Mouse (Mus musculus) erythroblast, embryonic 14.5 days (primary cell): Measurements from ENCODE around the gene Rpl35. TPM values are rescaled to one million over a fixed set of nuclear protein-coding genes. Genes with fewer than 3 reads are reported as not detected.

Experiments used
- H3K27me3 ChIP-seq: 2 replicates; pipeline ENCODE4 v1.6.1; 2012; ENCODE audit warnings: inconsistent platforms; ENCODE audit not compliant: control insufficient read depth
- H3K36me3 ChIP-seq: 2 replicates; pipeline ENCODE4 v1.6.1; 2012; ENCODE audit warnings: mild to moderate bottlenecking, inconsistent platforms; ENCODE audit not compliant: control insufficient read depth
- H3K4me1 ChIP-seq: 2 replicates; pipeline ENCODE4 v1.6.1; 2012; ENCODE audit warnings: inconsistent platforms; ENCODE audit not compliant: control insufficient read depth
- H3K4me3 ChIP-seq: replicated peaks from 2 replicates; pipeline ENCODE3; 2012; ENCODE audit warnings: moderate library complexity, mild to moderate bottlenecking, inconsistent platforms
- H3K9me3 ChIP-seq: 2 replicates; pipeline ENCODE4 v1.6.1; 2012; ENCODE audit warnings: low read length, inconsistent platforms, mixed read lengths; ENCODE audit not compliant: control insufficient read depth
- GATA1 ChIP-seq: IDR thresholded peaks from 2 replicates; pipeline ENCODE4 v1.6.1; 2012; ENCODE audit warnings: low read length, inconsistent platforms, mixed read lengths
- TAL1 ChIP-seq: IDR thresholded peaks from 3 replicates; pipeline ENCODE4 v1.6.1; 2012; ENCODE audit warnings: low read length, inconsistent platforms, mixed read lengths
- polyA plus RNA-seq: library from polyadenylated mRNA; stranded (reverse); fragments of >175 nt; gene quantifications from 2 replicates; pipeline ENCODE4 v1.2.3, GENCODE M21; 2012

Rpl35 gene
- polyA plus RNA-seq, 1 experiment, result 34.7 TPM

DNA sequence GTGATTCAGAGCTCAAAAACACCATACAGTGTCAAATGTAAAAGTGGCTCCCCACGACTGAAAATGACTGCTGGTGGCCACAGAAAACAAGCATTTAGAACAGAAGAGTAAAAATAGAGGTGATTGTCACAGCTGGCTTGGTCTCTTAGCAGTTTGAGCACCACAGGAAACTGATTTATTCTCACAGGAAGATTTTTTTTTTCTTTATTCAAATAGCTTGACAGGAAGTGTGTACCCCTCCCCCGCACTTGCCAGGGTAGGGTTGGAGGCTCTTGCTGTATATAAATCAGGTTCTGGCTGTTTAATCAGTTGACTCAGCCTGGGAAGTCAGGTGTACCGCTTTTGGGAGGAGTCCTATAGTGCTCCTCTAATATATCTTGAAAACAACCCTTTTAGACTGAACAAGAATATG lies 3.5 kb upstream of the Rpl35 start:
- TF ChIP-seq GATA1 (no peak), TAL1 (no peak)
- no peaks in the 10 kb centered on the region for H3K27me3 ChIP-seq
- H3K4me1 ChIP-seq, result peaks cover 71% of the 10 kb centered on the region
- H3K36me3 ChIP-seq, result peaks cover 46% of the 10 kb centered on the region
- no peaks in the 10 kb centered on the region for H3K9me3 ChIP-seq
- peak overlapping the region; percentile 99 for H3K4me3 ChIP-seq

DNA sequence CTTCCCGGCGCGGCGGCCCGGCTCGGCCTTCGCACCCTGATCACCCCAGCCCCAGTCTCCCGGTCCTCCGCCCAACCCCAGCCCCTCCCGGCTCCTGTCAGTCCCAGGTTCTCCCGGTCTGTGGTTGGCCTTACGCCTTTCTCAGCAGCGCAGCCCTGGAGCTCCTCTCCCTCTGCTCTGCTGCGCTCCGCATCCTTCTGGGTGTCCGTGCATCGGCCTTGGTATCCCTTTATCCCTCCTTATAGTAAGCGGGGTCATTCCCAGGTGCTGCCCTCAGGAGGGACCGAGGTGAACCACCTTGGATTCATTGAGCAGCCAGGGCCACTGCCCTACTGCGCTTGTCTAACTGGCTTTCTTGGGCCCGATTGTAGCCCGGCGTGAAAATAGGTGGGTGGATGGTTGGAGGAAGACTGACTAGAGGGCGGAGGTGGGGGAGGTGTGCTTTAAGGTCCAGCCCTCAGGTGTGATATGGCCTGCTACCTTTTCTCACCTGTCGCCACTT lies 3.0 kb upstream of the Rpl35 start:
- no peaks in the 10 kb centered on the region for H3K27me3 ChIP-seq
- H3K4me3 ChIP-seq, result peak overlapping the region; percentile 99
- H3K36me3 ChIP-seq, result peaks cover 46% of the 10 kb centered on the region
- H3K9me3 ChIP-seq, result no peaks in the 10 kb centered on the region
- TF ChIP-seq TAL1 (no peak), GATA1 (no peak)
- peaks cover 77% of the 10 kb centered on the region for H3K4me1 ChIP-seq

DNA sequence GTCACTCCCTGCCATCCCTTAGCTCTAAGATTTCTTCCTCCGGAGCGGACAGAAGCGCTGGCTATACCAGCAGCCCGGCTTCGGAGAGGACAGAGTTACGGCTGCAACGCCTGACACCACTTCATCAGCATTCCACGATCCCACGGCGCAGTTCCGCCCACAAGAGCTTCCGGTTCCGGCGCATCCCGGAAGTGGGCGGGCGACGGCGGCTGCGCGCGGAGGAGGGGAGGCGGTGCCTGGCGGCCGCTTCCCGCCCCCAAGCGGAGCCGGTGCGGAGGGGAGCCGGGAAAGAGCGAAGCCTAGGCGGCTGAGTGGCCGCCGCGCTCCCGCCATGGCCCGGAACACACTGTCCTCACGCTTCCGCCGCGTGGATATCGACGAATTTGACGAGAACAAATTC lies 2.4 kb upstream of the Rpl35 start:
- peaks cover 78% of the 10 kb centered on the region for H3K4me1 ChIP-seq
- TF ChIP-seq GATA1, result no peak
- no peak for TF ChIP-seq TAL1
- H3K9me3 ChIP-seq, result no peaks in the 10 kb centered on the region
- H3K27me3 ChIP-seq, result no peaks in the 10 kb centered on the region
- H3K36me3 ChIP-seq, result peaks cover 46% of the 10 kb centered on the region
- H3K4me3 ChIP-seq, result peak overlapping the region; percentile 99

DNA sequence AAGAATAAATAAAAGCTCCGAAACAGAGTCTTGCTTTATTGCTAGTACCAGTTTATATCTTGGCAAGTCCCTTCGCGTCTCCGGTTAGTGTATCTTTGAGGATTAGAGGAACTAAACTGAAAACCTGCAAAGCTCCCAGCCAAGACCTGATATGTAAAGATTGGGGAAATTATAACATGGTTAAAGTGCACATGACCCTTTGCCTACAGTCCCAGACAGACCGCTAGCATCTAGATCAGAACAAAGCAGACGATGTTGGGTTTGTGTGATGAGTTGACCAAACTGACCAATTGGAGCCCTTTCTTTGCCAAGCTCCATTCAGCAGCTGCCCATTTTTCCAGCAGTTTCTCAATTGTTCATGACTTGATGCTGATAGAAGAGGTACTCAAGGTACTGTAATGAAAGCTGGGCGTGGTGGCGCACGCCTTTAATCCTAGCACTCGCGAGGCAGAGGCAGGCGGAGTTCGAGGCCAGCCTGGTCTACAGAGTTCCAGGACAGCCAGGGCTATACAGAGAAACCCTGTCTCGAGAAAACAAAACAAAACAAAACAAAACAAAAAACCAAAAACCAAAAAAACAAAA lies 816 bp upstream of the Rpl35 start:
- TF ChIP-seq TAL1 (no peak), GATA1 (no peak)
- Histone ChIP-seq H3K9me3 (no peaks in the 10 kb centered on the region), H3K36me3 (peaks cover 46% of the 10 kb centered on the region), H3K4me3 (peak overlapping the region; percentile 93), H3K4me1 (peaks cover 77% of the 10 kb centered on the region), H3K27me3 (no peaks in the 10 kb centered on the region)

DNA sequence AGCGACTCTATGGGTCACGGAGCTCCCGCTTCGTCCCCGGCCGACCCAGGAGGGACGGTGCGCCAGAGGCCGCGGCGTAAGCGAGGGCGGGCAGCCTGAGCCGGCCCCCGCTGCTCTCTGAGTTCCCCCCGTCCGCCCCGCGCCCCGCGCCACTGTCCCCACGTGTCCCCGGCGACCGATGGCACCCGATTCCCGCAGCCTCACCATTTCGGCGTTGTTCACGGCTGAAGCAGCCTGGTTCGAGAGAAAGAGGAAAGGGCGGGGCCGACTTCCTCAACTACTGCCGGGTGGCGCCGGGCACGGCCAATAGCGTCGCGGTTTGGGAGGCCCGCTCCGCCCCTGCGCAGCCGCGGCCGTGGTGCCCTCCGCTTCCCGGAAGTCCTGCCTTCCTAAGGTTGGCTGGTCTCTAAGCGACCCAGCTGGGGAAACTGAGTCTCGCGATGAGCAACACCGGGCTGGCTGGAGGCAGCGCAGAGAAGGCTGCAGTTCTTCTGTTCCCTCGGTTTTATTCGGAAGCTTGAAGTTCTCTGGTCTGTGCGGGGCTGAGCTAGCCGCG lies 466 bp downstream of the Rpl35 start, which contains the start of gene Arpc5l:
Gene Arpc5l, plus strand, starts transcription at position 469 of the 556 bp plus-strand sequence.
- H3K36me3 ChIP-seq, result peaks cover 48% of the 10 kb centered on the region

DNA sequence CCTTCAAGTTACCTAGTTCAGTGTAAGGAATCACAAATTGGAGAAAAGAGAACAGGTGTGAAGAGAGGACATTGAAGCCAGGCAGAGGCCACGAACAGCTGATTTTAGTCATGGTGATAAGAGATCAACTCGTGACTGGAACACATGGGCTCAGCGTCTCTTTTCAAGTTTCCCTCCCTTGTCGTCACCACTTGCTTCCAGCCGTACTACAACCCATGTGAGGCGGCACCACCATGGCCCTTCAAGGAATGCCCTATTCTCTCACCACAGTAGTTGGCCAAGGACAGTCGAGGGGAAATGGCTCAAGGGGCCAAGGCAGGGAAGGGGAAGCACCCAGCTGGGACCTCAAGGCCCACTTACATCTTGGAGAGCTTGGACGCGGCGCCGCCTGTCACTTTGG lies 1.1 kb downstream of the Rpl35 start:
- Histone ChIP-seq H3K27me3 (no peaks in the 10 kb centered on the region), H3K36me3 (peaks cover 51% of the 10 kb centered on the region), H3K4me1 (peaks cover 76% of the 10 kb centered on the region), H3K4me3 (peak overlapping the region; percentile 93), H3K9me3 (no peaks in the 10 kb centered on the region)
- TF ChIP-seq GATA1, result no peak
- no peak for TF ChIP-seq TAL1

More for the DNA sequence above, 466 bp downstream of the Rpl35 start, which contains the start of gene Arpc5l:
- no peak for TF ChIP-seq TAL1
- no peak for TF ChIP-seq GATA1
- Histone ChIP-seq H3K27me3 (no peaks in the 10 kb centered on the region), H3K4me3 (peak within 1 kb of the TSS; percentile 93), H3K4me1 (peaks cover 76% of the 10 kb centered on the region), H3K9me3 (no peaks in the 10 kb centered on the region)

DNA sequence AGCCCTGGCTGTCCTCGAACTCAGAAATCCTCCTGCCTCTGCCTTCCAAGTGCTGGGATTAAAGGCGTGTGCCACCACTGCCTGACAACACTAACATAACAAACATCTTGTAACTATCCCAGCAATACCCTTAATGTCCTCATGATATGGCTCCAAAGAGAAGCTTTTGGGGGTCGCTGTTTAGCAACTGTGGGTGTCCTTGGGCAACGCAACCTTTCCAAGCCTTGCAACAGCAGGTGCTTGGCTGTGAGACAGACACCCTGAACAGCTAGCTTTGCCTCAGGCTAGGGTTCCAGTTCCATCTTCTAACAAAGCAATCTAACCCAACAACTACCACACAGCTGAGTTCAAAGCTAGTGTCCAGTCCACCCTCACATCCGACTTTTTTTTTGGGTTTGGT lies 1.9 kb downstream of the Rpl35 start:
- TF ChIP-seq TAL1 (no peak), GATA1 (no peak)
- H3K4me1 ChIP-seq, result peaks cover 73% of the 10 kb centered on the region

DNA sequence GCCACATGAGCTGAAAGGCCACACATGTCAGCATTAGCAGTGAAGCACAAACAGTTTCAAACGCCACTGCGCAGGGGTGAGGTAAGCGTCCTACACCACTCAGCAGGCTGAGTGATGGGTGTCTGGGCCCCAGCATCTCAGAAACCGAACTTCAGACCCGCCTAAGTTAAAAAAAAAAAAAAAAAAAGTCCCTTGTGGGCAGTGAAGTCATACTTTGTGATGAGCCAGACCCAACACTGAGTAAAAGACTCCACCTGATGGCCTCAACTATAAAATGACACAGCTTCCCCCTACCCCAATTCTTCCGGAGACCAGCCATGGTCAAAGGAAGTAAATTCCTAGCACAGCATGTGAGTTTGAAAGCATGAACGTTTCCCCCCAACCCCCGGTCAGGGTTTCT lies 2.3 kb downstream of the Rpl35 start:
- Histone ChIP-seq H3K27me3 (no peaks in the 10 kb centered on the region), H3K36me3 (peaks cover 54% of the 10 kb centered on the region), H3K4me1 (peaks cover 75% of the 10 kb centered on the region), H3K9me3 (no peaks in the 10 kb centered on the region), H3K4me3 (peak overlapping the region; percentile 93)
- TF ChIP-seq GATA1 (no peak), TAL1 (no peak)

More for the DNA sequence above, 1.9 kb downstream of the Rpl35 start:
- Histone ChIP-seq H3K4me3 (peak overlapping the region; percentile 93), H3K27me3 (no peaks in the 10 kb centered on the region), H3K36me3 (peaks cover 54% of the 10 kb centered on the region), H3K9me3 (no peaks in the 10 kb centered on the region)

DNA sequence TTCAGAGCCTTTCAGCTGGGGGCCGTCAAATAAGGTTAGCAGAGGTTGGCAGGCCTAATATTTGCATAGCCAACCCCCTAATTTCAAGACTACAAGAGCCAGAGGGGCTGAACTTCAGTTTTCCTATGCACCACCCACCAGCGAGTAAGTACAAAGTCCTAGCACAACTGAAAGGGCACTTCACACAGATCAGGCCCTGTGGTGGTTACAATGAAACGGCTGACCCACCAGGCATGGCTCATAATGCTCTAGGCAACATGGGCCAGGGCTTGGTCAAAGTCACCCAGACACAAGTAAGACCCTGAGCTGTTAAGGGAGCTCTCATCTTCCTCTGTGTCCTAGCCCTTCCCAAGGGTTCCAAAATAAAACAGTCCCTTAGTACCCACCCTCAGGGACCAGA lies 3.6 kb downstream of the Rpl35 start:
- Histone ChIP-seq H3K4me3 (no peak overlapping the region), H3K27me3 (no peaks in the 10 kb centered on the region), H3K9me3 (no peaks in the 10 kb centered on the region), H3K4me1 (peaks cover 79% of the 10 kb centered on the region), H3K36me3 (peaks cover 54% of the 10 kb centered on the region)
- no peak for TF ChIP-seq GATA1
- TF ChIP-seq TAL1, result no peak

DNA sequence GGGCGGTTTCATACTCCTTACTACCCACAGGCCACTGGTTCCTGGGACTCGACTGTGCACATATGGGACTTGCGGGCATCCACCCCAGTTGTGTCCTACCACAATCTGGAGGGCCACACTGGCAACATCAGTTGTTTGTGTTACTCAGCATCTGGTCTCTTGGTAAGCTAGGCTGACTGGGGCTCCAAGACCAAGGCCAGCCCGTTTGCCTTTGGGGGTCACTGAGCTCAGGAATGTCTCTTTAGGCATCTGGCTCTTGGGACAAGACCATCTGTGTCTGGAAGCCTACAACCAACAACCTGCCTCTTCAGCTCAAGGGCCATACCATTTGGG lies 4.9 kb downstream of the Rpl35 start:
- TF ChIP-seq GATA1 (no peak), TAL1 (no peak)
- peaks cover 68% of the 10 kb centered on the region for H3K4me1 ChIP-seq
- no peak overlapping the region for H3K4me3 ChIP-seq
- no peaks in the 10 kb centered on the region for H3K9me3 ChIP-seq
- H3K36me3 ChIP-seq, result peaks cover 54% of the 10 kb centered on the region
- no peaks in the 10 kb centered on the region for H3K27me3 ChIP-seq
